Mouse (Mus musculus) urinary bladder, postnatal 25 days (tissue): ENCODE data around the gene Olfr1505.

Source experiments
- DNase-seq: peaks from one replicate; pipeline ENCODE4 v3.0.0; 2022; ENCODE audit warnings: low spot score

The Olfr1505 gene

DNA sequence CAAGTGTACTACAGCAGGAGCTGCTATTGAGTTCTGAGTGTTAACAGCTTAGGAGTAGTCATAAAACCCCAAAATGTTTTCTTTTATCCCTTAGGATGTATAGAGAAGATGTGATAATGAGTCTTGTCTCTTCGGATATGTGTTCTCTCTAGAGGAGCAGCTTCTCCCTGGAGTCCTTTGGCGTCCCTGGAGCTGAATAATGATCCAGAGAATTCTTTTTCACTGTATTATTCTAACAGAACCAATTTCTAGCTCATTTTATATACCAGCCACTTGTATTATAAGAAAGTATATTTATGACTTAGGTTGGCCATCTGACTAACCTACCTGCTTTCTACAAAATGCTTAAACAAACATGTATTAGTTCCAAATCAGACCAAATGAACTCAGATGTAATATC, at the start of gene Olfr1505:
Olfr1505 (plus strand) TSS at position 301 of the 400 bp plus-strand sequence.
- DNase-seq: no peak

DNA sequence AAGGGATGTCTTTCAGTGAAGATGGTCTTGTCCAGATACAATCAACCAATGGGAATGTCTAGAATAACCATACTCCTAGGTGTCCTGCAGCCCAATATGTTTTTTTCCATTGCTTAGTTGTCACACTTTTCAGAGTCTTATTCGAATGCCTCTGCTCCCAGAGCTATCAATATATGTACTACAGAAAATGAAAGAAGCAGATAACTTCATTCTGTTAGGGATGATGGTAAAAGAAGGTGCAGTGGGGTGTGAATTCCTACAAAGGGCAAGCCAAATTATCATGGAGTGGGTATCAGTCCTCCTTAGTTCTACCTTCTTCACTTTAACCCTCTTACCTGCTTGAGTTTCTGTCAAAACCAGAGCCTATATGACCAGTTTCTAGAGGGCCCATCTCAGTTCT, 15.5 kb upstream of the Olfr1505 start, which contains the start of gene Olfr1504:
Olfr1504 (minus strand) TSS at position 101 of the 400 bp plus-strand sequence.
- DNase-seq: no peak
